Mouse (Mus musculus) megakaryocyte progenitor cell, adult 5-6 weeks (primary cell): Measurements from ENCODE around the gene Map3k19. TPM values are rescaled to one million over a fixed set of nuclear protein-coding genes. Genes with fewer than 3 reads are reported as not detected.

Experiments used
- total RNA-seq, 2 experiments: library from RNA; stranded (forward) in 1 of 2; stranded (reverse) in 1 of 2; fragments of 157-497, 149-512 nt in 1 of 2; fragments of 200-1000 nt in 1 of 2; gene quantifications; 2 replicates each; pipeline versions ENCODE4 v1.2.3 to v1.2.4; 2015 to 2017

The Map3k19 gene
- total RNA-seq, 2 experiments from 2014 or later, result 0.35 TPM; not detected in 1

Other genes with a start within 250 kb of the Map3k19 start
- gene Tmem163, start 175.5 kb downstream of the Map3k19 start, total RNA-seq (2015), result not detected in 2 replicates
- not detected in 2 replicates for gene Tmem163, start 175.5 kb downstream of the Map3k19 start, total RNA-seq (2017)
- gene Acmsd, start 125.6 kb downstream of the Map3k19 start, total RNA-seq (2015), result 0.64 and 2.4 TPM in 2 replicates
- gene Acmsd, start 125.6 kb downstream of the Map3k19 start, total RNA-seq (2017), result 1.4 and 1.8 TPM in 2 replicates
- 30.7 and 32.9 TPM in 2 replicates for gene Ccnt2, start 80.9 kb downstream of the Map3k19 start, total RNA-seq (2015)
- 36.4 and 48.2 TPM in 2 replicates for gene Ccnt2, start 80.9 kb downstream of the Map3k19 start, total RNA-seq (2017)
- 14.1 and 16.1 TPM in 2 replicates for gene Rab3gap1, start 13.7 kb upstream of the Map3k19 start, total RNA-seq (2015)
- 40.3 and 47.3 TPM in 2 replicates for gene Rab3gap1, start 13.7 kb upstream of the Map3k19 start, total RNA-seq (2017)
- 9.1 and 13.2 TPM in 2 replicates for gene Zranb3, start 248.0 kb upstream of the Map3k19 start, total RNA-seq (2015)
- gene Zranb3, start 248.0 kb upstream of the Map3k19 start, total RNA-seq (2017), result 12.9 and 14.1 TPM in 2 replicates
- 177 and 192 TPM in 2 replicates for gene R3hdm1, start 248.3 kb upstream of the Map3k19 start, total RNA-seq (2015)
- 34.4 and 62.2 TPM in 2 replicates for gene R3hdm1, start 248.3 kb upstream of the Map3k19 start, total RNA-seq (2017)